Mouse (Mus musculus): ENCODE data around the gene Fnbp1l. TPM values are rescaled to one million over a fixed set of nuclear protein-coding genes. Genes with fewer than 3 reads are reported as not detected.

Fnbp1l gene
- 1 to 10 TPM; 8.2 to 9.1 TPM for total RNA-seq (2023)

DNA sequence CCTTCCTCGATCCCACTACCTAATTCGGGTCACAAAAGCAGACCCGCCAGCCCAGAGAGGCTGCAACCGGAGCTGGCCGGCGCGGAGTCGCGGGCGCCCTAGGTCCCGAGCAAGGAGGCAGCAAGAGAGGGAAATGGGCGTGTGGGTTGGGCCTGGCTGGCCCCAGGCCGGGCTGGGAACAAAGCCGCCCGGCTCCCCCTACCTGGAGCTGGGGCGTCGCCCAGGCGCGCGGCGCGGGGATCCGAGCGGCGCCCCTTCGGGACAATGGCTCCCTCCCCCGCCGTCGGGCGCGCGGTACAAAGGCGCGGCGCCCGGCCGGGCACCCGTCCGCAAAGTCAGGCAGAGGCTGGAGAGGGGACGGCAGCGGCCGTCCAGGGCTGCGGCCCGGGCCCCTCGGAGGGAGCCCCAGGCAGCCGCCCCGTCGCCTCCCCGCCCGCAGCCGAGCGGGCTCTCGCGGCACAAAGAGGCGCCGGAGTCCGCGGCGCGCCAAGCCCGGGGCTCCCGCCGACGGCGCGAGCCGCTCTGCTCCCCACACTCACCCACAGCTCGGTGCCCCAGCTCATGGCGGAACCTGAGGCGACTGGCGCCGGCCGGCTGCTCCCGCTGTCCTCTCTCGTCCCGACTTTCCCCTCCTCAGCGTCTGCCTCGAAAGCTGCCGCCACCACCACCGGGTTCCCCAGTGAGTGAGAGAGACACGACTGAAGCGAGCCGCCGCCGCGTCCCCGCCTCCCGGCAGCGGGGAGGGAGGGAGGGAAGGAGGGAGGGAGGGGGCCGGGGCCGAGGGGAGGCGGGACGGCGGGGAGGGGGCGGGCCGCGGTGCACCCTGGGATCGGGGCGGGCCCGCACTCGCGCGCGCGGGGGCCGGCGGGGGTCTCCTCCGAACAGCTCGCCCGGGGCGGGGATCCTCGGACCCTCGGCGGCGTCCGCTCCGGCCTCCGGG, at the start of gene Fnbp1l:
Gene Fnbp1l (minus strand): TSS at position 725 of the 940 bp plus-strand sequence.

Other genes with a start within 250 kb of the Fnbp1l start
- 1 to 10 TPM; 1.7 to 2.9 TPM for gene Pde5a, start 109.2 kb upstream of the Fnbp1l start, total RNA-seq (2023)

Data from neutrophil, adult 83 days (primary cell).